Mouse (Mus musculus): ENCODE results near the gene Pde3b.
"Not testable (repeated sequence)": the region's sequence is repeated elsewhere in the genome, so short reads cannot be mapped to it uniquely, and the experiment has no call there.

Gene Pde3b

GRCm38 (mm10) chr7:114414421-114415335 is at the start of gene Pde3b:
Gene Pde3b, plus strand, starts transcription at chr7:114415281.
- peak; percentile 38 for DNase-seq (ENCODE audit: low read depth, low spot score)

GRCm38 (mm10) chr7:114402130-114402529 is 13.0 kb upstream of the Pde3b start:
- no peak for DNase-seq (ENCODE audit: low read depth, low spot score)

GRCm38 (mm10) chr7:114415336-114416020 is 397 bp downstream of the Pde3b start:
- peak; percentile 28 for DNase-seq (ENCODE audit: low read depth, low spot score)

- DNase-seq (ENCODE audit: low read depth, low spot score), result peak; percentile 25
These were observed 1.2 kb downstream of the Pde3b start for GRCm38 (mm10) chr7:114416021-114416845.

- DNase-seq (ENCODE audit: low read depth, low spot score), result not testable (repeated sequence)
These were observed 4.2 kb downstream of the Pde3b start for GRCm38 (mm10) chr7:114419331-114419730.

GRCm38 (mm10) chr7:114420918-114421317 is 5.8 kb downstream of the Pde3b start:
- DNase-seq (ENCODE audit: low read depth, low spot score), result no peak

- no peak for DNase-seq (ENCODE audit: low read depth, low spot score)
These were observed 7.1 kb downstream of the Pde3b start for GRCm38 (mm10) chr7:114422224-114422623.

GRCm38 (mm10) chr7:114429768-114430167 is 14.7 kb downstream of the Pde3b start:
- DNase-seq (ENCODE audit: low read depth, low spot score), result no peak

GRCm38 (mm10) chr7:114431966-114432365 is 16.9 kb downstream of the Pde3b start:
- DNase-seq (ENCODE audit: low read depth, low spot score), result no peak

- no peak for DNase-seq (ENCODE audit: low read depth, low spot score)
These were observed 24.6 kb downstream of the Pde3b start for GRCm38 (mm10) chr7:114439726-114440125.

GRCm38 (mm10) chr7:114440494-114440893 is 25.4 kb downstream of the Pde3b start:
- DNase-seq (ENCODE audit: low read depth, low spot score), result no peak

- DNase-seq (ENCODE audit: low read depth, low spot score), result no peak
These were observed 37.8 kb downstream of the Pde3b start for GRCm38 (mm10) chr7:114452876-114453275.

- DNase-seq (ENCODE audit: low read depth, low spot score), result no peak
These were observed 38.4 kb downstream of the Pde3b start for GRCm38 (mm10) chr7:114453300-114453990.

GRCm38 (mm10) chr7:114454858-114455257 is 39.8 kb downstream of the Pde3b start:
- DNase-seq (ENCODE audit: low read depth, low spot score), result no peak

- DNase-seq (ENCODE audit: low read depth, low spot score), result no peak
These were observed 41.8 kb downstream of the Pde3b start for GRCm38 (mm10) chr7:114456904-114457303.

- DNase-seq (ENCODE audit: low read depth, low spot score), result no peak
These were observed 44.8 kb downstream of the Pde3b start for GRCm38 (mm10) chr7:114459909-114460308.

- DNase-seq (ENCODE audit: low read depth, low spot score), result no peak
These were observed 46.6 kb downstream of the Pde3b start for GRCm38 (mm10) chr7:114461727-114462126.

- DNase-seq (ENCODE audit: low read depth, low spot score), result no peak
These were observed 51.3 kb downstream of the Pde3b start for GRCm38 (mm10) chr7:114466358-114466757.

- DNase-seq (ENCODE audit: low read depth, low spot score), result no peak
These were observed 57.4 kb downstream of the Pde3b start for GRCm38 (mm10) chr7:114472471-114472870.

- no peak for DNase-seq (ENCODE audit: low read depth, low spot score)
These were observed 59.8 kb downstream of the Pde3b start for GRCm38 (mm10) chr7:114474889-114475288.

- DNase-seq (ENCODE audit: low read depth, low spot score), result no peak
These were observed 62.8 kb downstream of the Pde3b start for GRCm38 (mm10) chr7:114477884-114478283.

Measured in ES-CJ7 (cell line).